Mouse (Mus musculus) stomach, embryonic 16.5 days (tissue): ENCODE results near the gene Diaph3. TPM values are rescaled to one million over a fixed set of nuclear protein-coding genes. Genes with fewer than 3 reads are reported as not detected.

Source experiments
- ATAC-seq: fragments of 200-750 bp; cut with Nextera tagmentation; 2 replicates; pipeline ENCODE4 v1.8.0; 2017; ENCODE audit warnings: moderate number of reproducible peaks, moderate TSS enrichment; ENCODE audit not compliant: insufficient read depth, low FRiP score
- H3K27ac ChIP-seq: fragments of 300-500 bp; sonication (generic); 2 replicates; pipeline ENCODE4 v1.5.1; 2014; ENCODE audit warnings: low read length
- H3K27me3 ChIP-seq: fragments of 300-500 bp; sonication (generic); 2 replicates; pipeline ENCODE4 v1.6.1; 2014; ENCODE audit warnings: low read length, control low read depth, mixed read lengths; ENCODE audit not compliant: control insufficient read depth, insufficient read depth
- H3K36me3 ChIP-seq: fragments of 300-500 bp; sonication (generic); 2 replicates; pipeline ENCODE4 v1.6.1; 2014; ENCODE audit warnings: low read length; ENCODE audit not compliant: control insufficient read depth, insufficient read depth
- H3K4me1 ChIP-seq: fragments of 300-500 bp; sonication (generic); 2 replicates; pipeline ENCODE4 v1.6.1; 2014; ENCODE audit warnings: low read length, control low read depth, mixed read lengths; ENCODE audit not compliant: control insufficient read depth, insufficient read depth
- H3K4me2 ChIP-seq: fragments of 300-500 bp; sonication (generic); 2 replicates; pipeline ENCODE4 v1.6.1; 2014; ENCODE audit warnings: low read depth, low read length, mixed read lengths
- H3K4me3 ChIP-seq: fragments of 300-500 bp; sonication (generic); replicated peaks from 2 replicates; pipeline ENCODE4 v1.5.1; 2014; ENCODE audit warnings: mild to moderate bottlenecking, low read length
- H3K9ac ChIP-seq: fragments of 300-500 bp; sonication (generic); 2 replicates; pipeline ENCODE4 v1.6.1; 2014; ENCODE audit warnings: low read length
- H3K9me3 ChIP-seq: fragments of 300-500 bp; sonication (generic); replicated peaks from 2 replicates; pipeline ENCODE4 v1.6.1; 2016; ENCODE audit warnings: low read length, control low read depth; ENCODE audit not compliant: control insufficient read depth
- WGBS: fragments of 180-500 bp; shearing (Covaris S2); extraction: QIAGEN DNeasy Blood & Tissue Kit; methylation state at CpG from one replicate; pipeline ENCODE4 v1.1.7; 2014; 5-methylcytosine and 5-hydroxymethylcytosine counted together
- polyA plus RNA-seq: library from polyadenylated mRNA; unstranded; fragments of >200 nt; fragmentation: Nextera tagmentation; extraction: Ambion mirVana; gene quantifications from 2 replicates; pipeline ENCODE4 v1.2.1, GENCODE M21; 2015

Diaph3 gene
- polyA plus RNA-seq, 1 experiment from 2014 or later, result 9.4 TPM

DNA sequence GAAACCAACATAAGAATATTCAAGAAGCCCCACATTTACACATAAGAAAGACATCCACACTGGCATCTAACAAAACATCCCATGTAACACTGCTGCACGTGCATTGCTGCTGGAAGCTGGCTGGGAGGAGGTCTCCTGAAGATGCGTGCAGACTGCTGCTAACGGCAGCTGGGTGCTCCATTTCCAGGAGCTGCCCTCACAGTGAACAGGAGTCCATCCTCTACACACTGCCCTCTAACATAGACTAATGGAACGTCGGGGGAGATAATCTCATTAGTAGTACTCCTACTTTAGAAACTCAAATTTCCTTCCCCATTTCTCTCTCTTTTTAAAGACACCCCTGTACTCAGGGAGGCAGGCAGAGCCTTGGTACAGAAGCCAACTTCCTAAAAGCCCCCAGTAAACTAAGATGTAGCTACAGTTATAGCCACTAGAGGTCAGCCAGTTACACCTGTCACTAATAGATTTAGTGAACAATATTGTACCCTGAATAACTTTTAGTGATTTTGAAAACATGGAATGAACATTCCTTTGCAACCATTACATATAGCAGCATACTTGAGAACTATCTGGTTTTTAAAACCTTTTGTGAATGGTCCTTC lies 462.8 kb downstream of the Diaph3 start:
- Histone ChIP-seq H3K9me3 (no peaks in the 10 kb centered on the region), H3K27ac (no peak overlapping the region), H3K9ac (no peak overlapping the region), H3K4me1 (no peaks in the 10 kb centered on the region), H3K4me2 (no peak overlapping the region), H3K27me3 (no peaks in the 10 kb centered on the region), H3K4me3 (no peak overlapping the region), H3K36me3 (no peaks in the 10 kb centered on the region)
- no peak for ATAC-seq
- 57% methylated on average over 5 of the region's 5 CpGs for WGBS

DNA sequence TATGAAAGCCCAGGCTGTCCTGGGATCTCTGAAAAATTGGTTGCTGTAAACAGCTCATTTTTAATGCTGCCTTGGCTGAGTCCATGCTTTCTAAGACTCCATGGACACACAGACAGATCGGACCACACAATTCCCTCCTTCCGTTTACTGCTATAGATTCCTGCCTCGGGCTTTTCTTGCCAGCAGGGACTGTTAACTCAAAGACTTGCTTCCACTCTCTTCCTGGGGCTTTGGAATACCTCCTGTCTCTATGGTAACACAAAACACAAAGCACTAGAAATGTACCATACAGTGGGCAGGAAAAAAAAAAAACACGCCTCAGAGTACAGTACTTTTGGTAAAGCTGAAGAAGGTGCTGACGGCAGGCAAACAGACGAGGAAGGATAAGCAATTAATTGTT lies 464.0 kb downstream of the Diaph3 start:
- Histone ChIP-seq H3K27me3 (no peaks in the 10 kb centered on the region), H3K27ac (no peak overlapping the region), H3K4me1 (no peaks in the 10 kb centered on the region), H3K9ac (no peak overlapping the region), H3K4me2 (no peak overlapping the region), H3K36me3 (no peaks in the 10 kb centered on the region), H3K9me3 (no peaks in the 10 kb centered on the region), H3K4me3 (no peak overlapping the region)
- ATAC-seq, result no peak; the same call in 1 of the 2 replicates
- WGBS, result 45% methylated on average over 6 of the region's 6 CpGs

DNA sequence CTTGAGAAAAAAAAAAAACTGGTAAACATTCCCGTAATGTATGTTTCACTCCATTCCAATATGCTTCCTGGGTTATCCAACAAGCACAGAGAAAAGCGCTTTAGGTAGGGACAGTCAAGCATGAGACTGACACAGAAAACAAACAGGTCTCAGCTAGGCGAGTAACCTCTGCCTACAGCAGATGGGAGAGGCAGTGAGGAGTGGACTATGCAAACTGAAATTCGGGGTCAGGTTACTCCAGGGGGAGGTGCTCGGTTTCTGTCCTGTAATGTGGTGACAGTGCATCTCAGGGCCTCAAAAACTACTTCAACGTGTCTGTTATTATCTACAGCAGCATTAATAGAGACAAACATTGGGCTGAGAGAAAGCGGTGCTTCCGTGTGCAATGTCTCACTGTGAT lies 465.7 kb downstream of the Diaph3 start:
- no peaks in the 10 kb centered on the region for H3K9me3 ChIP-seq
- H3K27ac ChIP-seq, result no peak overlapping the region
- no peak for ATAC-seq
- no peaks in the 10 kb centered on the region for H3K4me1 ChIP-seq
- no peaks in the 10 kb centered on the region for H3K36me3 ChIP-seq
- H3K4me2 ChIP-seq, result no peak overlapping the region
- WGBS, result 49% methylated on average over 8 of the region's 8 CpGs
- H3K4me3 ChIP-seq, result no peak overlapping the region
- no peak overlapping the region for H3K9ac ChIP-seq
- no peaks in the 10 kb centered on the region for H3K27me3 ChIP-seq

DNA sequence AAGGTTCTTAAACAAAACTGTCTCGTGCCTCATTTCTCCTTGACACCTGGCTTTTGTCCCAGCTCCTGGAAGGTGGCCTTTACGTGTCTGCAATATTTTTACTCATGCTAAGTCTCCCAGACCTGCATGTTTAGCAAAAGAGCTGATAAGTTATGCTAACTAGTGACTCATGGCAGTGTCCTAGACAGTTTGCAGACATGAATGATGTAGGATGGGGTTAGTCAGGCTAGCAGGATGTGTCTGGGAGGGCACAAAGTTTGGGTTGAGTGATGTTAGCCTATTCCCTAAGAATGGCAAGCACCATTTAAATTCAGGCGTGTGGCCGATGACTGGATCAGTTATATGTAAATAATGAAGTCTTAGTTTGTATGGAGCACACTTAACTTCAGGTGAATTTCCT lies 478.2 kb downstream of the Diaph3 start:
- Histone ChIP-seq H3K9me3 (no peaks in the 10 kb centered on the region), H3K27me3 (no peaks in the 10 kb centered on the region), H3K36me3 (no peaks in the 10 kb centered on the region), H3K4me2 (no peak overlapping the region), H3K4me1 (no peaks in the 10 kb centered on the region), H3K9ac (no peak overlapping the region), H3K4me3 (no peak overlapping the region), H3K27ac (no peak overlapping the region)
- 61% methylated on average over 4 of the region's 4 CpGs for WGBS
- no peak for ATAC-seq

- H3K9me3 ChIP-seq, result no peaks in the 10 kb centered on the region
- H3K36me3 ChIP-seq, result no peaks in the 10 kb centered on the region
- no peak overlapping the region for H3K4me3 ChIP-seq
- H3K9ac ChIP-seq, result no peak overlapping the region
- no peaks in the 10 kb centered on the region for H3K4me1 ChIP-seq
- no peaks in the 10 kb centered on the region for H3K27me3 ChIP-seq
- ATAC-seq, result no peak
- no peak overlapping the region for H3K4me2 ChIP-seq
- 83% methylated on average over 3 of the region's 3 CpGs for WGBS
- no peak overlapping the region for H3K27ac ChIP-seq
Observed at GRCm38 (mm10) chr14:86660556-86660955, 480.5 kb downstream of the Diaph3 start.

DNA sequence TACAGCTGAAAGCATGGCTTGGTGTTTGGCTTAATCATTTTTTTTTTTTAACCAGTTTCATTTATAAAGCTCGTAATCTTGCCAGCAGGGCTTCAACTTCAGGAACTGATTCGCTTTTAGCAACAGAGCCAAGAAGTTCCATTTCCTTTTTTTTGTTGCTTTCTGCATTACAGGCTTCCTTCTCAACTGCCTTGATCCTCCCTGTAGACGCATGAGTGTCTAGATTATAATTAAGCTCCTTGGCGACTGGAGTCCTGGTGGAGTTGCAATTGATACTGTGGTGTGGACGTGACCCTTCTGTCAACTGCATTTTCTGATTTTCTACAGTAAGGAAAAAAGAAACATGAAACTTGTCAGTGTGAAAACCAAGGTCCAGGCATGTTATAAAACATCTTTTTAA lies 484.8 kb downstream of the Diaph3 start:
- Histone ChIP-seq H3K4me2 (no peak overlapping the region), H3K9ac (no peak overlapping the region), H3K27ac (no peak overlapping the region), H3K9me3 (no peaks in the 10 kb centered on the region), H3K36me3 (no peaks in the 10 kb centered on the region), H3K4me3 (no peak overlapping the region), H3K4me1 (no peaks in the 10 kb centered on the region), H3K27me3 (no peaks in the 10 kb centered on the region)
- 38% methylated on average over 5 of the region's 5 CpGs for WGBS
- no peak for ATAC-seq

DNA sequence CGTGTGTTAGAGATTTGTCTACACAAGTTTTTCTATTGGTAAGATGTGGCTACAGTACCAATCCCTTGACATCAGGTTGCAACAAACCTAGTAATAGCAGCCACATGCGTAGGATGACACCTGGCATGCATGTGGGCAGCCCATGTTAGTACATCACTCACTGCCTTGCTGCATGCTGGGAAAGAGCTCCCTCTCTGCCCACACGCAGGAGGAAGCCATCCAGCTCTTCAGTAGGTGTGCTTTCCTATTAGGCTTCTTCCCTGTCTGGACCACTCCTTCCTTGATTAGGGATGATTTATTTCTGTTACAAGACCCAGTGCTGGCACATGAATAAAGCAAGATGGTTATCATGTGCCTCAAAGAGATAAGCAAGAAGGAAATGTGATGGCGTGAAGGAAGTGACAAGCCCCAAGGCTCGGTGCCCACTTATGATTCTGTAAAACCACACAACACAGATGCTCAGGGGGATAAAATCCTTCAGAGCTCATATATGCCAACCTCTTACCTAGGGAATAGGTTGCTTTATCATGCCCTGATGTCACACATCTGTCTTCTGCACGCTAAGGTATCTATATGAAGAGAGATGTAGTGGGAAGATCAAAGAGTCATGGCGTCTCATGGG lies 494.4 kb downstream of the Diaph3 start:
- 84% methylated on average over 7 of the region's 7 CpGs for WGBS
- ATAC-seq, result no peak
- Histone ChIP-seq H3K9me3 (no peaks in the 10 kb centered on the region), H3K4me3 (no peak overlapping the region), H3K36me3 (no peaks in the 10 kb centered on the region), H3K27ac (no peak overlapping the region), H3K4me2 (no peak overlapping the region), H3K27me3 (no peaks in the 10 kb centered on the region), H3K4me1 (no peaks in the 10 kb centered on the region), H3K9ac (no peak overlapping the region)

DNA sequence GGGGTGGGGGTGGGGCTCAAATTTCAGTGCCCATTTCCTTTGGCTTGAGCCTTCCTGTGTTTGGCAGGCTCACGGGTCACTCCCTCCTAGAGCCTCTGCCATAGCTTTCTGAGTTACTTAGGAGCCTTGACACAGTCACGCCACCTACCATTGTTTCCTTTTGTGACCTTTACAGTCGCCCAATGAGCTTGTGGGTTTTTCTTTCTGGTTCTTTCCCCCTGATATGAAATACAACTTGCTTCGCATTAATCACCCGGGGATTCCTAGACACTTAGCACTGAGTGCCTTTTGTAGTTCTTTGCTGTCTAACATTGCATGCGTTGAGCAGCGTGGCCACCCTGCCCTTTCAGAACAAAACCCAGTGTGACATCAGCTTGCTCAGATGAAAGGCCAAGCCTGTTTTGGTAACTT lies 498.2 kb downstream of the Diaph3 start:
- H3K4me2 ChIP-seq, result no peak overlapping the region
- 79% methylated on average over 7 of the region's 7 CpGs for WGBS
- no peak overlapping the region for H3K9ac ChIP-seq
- no peaks in the 10 kb centered on the region for H3K36me3 ChIP-seq
- no peaks in the 10 kb centered on the region for H3K9me3 ChIP-seq
- H3K27me3 ChIP-seq, result no peaks in the 10 kb centered on the region
- no peak overlapping the region for H3K27ac ChIP-seq
- H3K4me3 ChIP-seq, result no peak overlapping the region
- H3K4me1 ChIP-seq, result no peaks in the 10 kb centered on the region
- ATAC-seq, result no peak

GRCm38 (mm10) chr14:86641839-86642238 lies 499.2 kb downstream of the Diaph3 start:
- Histone ChIP-seq H3K4me1 (no peaks in the 10 kb centered on the region), H3K4me2 (no peak overlapping the region), H3K4me3 (no peak overlapping the region), H3K27me3 (no peaks in the 10 kb centered on the region), H3K9me3 (no peaks in the 10 kb centered on the region), H3K27ac (no peak overlapping the region), H3K9ac (no peak overlapping the region), H3K36me3 (no peaks in the 10 kb centered on the region)
- 76% methylated on average over 3 of the region's 3 CpGs for WGBS
- ATAC-seq, result no peak
